Mouse (Mus musculus): Measurements from ENCODE around the gene Prpf31. TPM values are rescaled to one million over a fixed set of nuclear protein-coding genes. Genes with fewer than 3 reads are reported as not detected.

Gene Prpf31
- total and polyA plus RNA-seq, 2 experiments from 2014 or later: 41.5 to 47.9 TPM

DNA sequence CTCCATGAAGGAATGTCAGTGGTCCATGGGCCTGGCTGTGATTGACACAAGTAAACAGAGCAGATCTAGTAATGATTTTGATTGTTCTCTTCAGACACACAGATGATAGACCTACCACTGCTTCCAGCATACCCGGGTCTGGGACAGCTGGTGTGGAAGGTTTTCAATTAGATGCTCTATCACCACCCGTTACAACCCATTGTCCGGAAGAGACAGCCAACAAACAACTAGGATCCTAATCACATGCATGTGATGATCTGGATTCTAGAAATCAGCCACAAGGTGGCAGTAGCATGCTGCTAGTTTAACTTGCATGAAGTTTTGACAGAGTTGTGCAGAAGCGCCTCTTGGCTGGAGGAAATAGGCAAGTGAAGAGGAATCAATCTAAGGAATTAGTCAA lies 28.7 kb upstream of the Prpf31 start:
- H3K9me3 ChIP-seq (replicated peaks; ENCODE audit: control insufficient read depth, low read length): no peaks in the 10 kb centered on the region
- H3K9ac ChIP-seq (replicated peaks; ENCODE audit: low read depth, low read length): no peak overlapping the region
- H3K36me3 ChIP-seq (replicated peaks; ENCODE audit: control insufficient read depth, insufficient read depth, low read length): no peaks in the 10 kb centered on the region
- TF ChIP-seq EP300 (IDR thresholded peaks at IDR 0.05; ENCODE audit: low read depth) (no peak), CTCF (IDR thresholded peaks at IDR 0.05; ENCODE audit: low read depth) (peak; percentile 85)
- DNase-seq (ENCODE audit: low spot score): peak; percentile 56
- H3K4me3 ChIP-seq (ENCODE audit: low read depth, low read length): no peak overlapping the region
- no peak overlapping the region for H3K27ac ChIP-seq (ENCODE audit: low read depth)
- no peaks in the 10 kb centered on the region for H3K27me3 ChIP-seq (ENCODE audit: control insufficient read depth, insufficient read depth, low read length)
- H3K4me2 ChIP-seq (ENCODE audit: low read depth, low read length): no peak overlapping the region
- ATAC-seq (ENCODE audit: insufficient read depth, low read depth): 0 out of 2 replicates have a peak, but pooled peaks have one; percentile 27
- H3K4me1 ChIP-seq (ENCODE audit: control insufficient read depth, insufficient read depth): no peaks in the 10 kb centered on the region
- 7% methylated on average over 4 of the region's 4 CpGs for WGBS

DNA sequence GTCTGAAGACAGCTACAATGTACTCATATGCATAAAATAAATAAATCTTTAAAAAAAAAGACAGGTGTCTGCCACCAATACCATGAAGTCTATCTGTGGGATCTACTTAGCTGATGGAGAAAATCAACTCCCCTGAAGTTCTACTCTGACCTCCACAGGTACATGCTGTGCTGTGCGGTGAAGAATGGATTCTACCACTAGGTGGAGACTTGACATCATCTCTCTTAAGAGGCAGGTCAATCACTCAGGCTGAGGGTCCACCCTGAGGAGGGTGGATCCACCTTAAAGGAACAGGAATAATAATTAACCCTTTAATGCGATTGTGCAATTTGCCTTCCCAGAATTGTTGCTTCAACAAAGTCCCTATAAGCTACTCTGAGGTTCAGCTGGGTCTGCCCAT lies 23.0 kb upstream of the Prpf31 start:
- Histone ChIP-seq H3K27me3 (ENCODE audit: control insufficient read depth, insufficient read depth, low read length) (no peaks in the 10 kb centered on the region), H3K4me1 (ENCODE audit: control insufficient read depth, insufficient read depth) (0 out of 2 replicates have a peak, but pooled peaks cover 3% of the 10 kb centered on the region), H3K9me3 (replicated peaks; ENCODE audit: control insufficient read depth, low read length) (no peaks in the 10 kb centered on the region), H3K36me3 (replicated peaks; ENCODE audit: control insufficient read depth, insufficient read depth, low read length) (no peaks in the 10 kb centered on the region), H3K9ac (replicated peaks; ENCODE audit: low read depth, low read length) (no peak overlapping the region), H3K4me3 (ENCODE audit: low read depth, low read length) (no peak overlapping the region), H3K4me2 (ENCODE audit: low read depth, low read length) (no peak overlapping the region), H3K27ac (ENCODE audit: low read depth) (no peak overlapping the region)
- peak; percentile 67 for ATAC-seq (ENCODE audit: insufficient read depth, low read depth)
- TF ChIP-seq CTCF (IDR thresholded peaks at IDR 0.05; ENCODE audit: low read depth): peak; percentile 75
- TF ChIP-seq EP300 (IDR thresholded peaks at IDR 0.05; ENCODE audit: low read depth): no peak
- DNase-seq (ENCODE audit: low spot score): peak; percentile 51
- WGBS: 5% methylated on average over 2 of the region's 2 CpGs

DNA sequence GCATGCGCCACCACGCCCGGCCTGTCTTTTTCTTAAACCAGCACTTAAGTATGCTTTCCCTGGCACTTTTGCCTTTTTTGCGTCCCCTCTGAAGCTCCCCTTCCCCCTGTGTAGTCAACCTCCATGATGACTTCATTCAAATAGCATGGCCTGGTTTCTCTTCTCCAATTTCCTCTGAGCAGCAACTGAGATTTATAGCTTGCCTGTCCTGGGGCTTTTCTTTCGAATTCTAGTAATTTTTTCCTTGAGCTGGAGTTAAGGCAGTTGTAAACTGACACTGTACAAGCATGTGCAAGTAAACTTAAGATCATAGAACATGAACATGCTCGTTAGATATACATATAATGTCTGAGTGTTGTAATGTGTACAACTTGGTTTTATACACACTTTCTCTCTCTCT lies 22.4 kb upstream of the Prpf31 start:
- no peak overlapping the region for H3K27ac ChIP-seq (ENCODE audit: low read depth)
- TF ChIP-seq CTCF (IDR thresholded peaks at IDR 0.05; ENCODE audit: low read depth): no peak
- TF ChIP-seq EP300 (IDR thresholded peaks at IDR 0.05; ENCODE audit: low read depth): no peak
- H3K4me2 ChIP-seq (ENCODE audit: low read depth, low read length): no peak overlapping the region
- ATAC-seq (ENCODE audit: insufficient read depth, low read depth): no peak
- no peak for DNase-seq (ENCODE audit: low spot score)
- H3K4me3 ChIP-seq (ENCODE audit: low read depth, low read length): no peak overlapping the region
- H3K36me3 ChIP-seq (replicated peaks; ENCODE audit: control insufficient read depth, insufficient read depth, low read length): no peaks in the 10 kb centered on the region
- WGBS: 75% methylated on average over 6 of the region's 6 CpGs
- H3K9ac ChIP-seq (replicated peaks; ENCODE audit: low read depth, low read length): no peak overlapping the region
- no peaks in the 10 kb centered on the region for H3K27me3 ChIP-seq (ENCODE audit: control insufficient read depth, insufficient read depth, low read length)
- no peaks in the 10 kb centered on the region for H3K9me3 ChIP-seq (replicated peaks; ENCODE audit: control insufficient read depth, low read length)
- 0 out of 2 replicates have a peak, but pooled peaks cover 3% of the 10 kb centered on the region for H3K4me1 ChIP-seq (ENCODE audit: control insufficient read depth, insufficient read depth)

DNA sequence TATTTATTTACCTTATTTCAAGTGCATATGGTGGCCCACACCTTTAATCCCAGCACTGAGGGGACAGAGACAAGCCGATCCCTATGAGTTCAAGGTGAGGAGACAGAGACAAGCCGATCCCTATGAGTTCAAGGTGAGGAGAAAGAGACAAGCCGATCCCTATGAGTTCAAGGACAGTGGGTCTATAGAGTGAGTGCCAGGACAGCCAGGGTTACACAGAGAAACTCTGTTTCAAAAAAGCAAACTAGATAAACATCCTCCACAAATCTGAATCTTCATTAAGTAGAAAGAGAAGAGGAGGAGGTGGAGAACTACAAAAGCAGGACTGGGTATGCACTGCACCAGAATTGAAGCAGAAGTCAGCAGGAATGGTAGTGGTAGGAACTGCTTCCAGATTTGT lies 21.1 kb upstream of the Prpf31 start:
- TF ChIP-seq EP300 (IDR thresholded peaks at IDR 0.05; ENCODE audit: low read depth): no peak
- TF ChIP-seq CTCF (IDR thresholded peaks at IDR 0.05; ENCODE audit: low read depth): no peak
- H3K36me3 ChIP-seq (replicated peaks; ENCODE audit: control insufficient read depth, insufficient read depth, low read length): no peaks in the 10 kb centered on the region
- H3K4me2 ChIP-seq (ENCODE audit: low read depth, low read length): peak overlapping the region; percentile 13; the same call in 1 of the 2 replicates
- ATAC-seq (ENCODE audit: insufficient read depth, low read depth) (0 out of 2 replicates have a peak, but pooled peaks have one; percentile 18), DNase-seq (ENCODE audit: low spot score) (no peak)
- H3K9ac ChIP-seq (replicated peaks; ENCODE audit: low read depth, low read length): no peak overlapping the region
- no peak overlapping the region for H3K4me3 ChIP-seq (ENCODE audit: low read depth, low read length)
- WGBS: 77% methylated on average over 3 of the region's 3 CpGs
- H3K9me3 ChIP-seq (replicated peaks; ENCODE audit: control insufficient read depth, low read length): no peaks in the 10 kb centered on the region
- no peaks in the 10 kb centered on the region for H3K27me3 ChIP-seq (ENCODE audit: control insufficient read depth, insufficient read depth, low read length)
- 0 out of 2 replicates have a peak, but pooled peaks cover 3% of the 10 kb centered on the region for H3K4me1 ChIP-seq (ENCODE audit: control insufficient read depth, insufficient read depth)
- peak overlapping the region; percentile 81 for H3K27ac ChIP-seq (ENCODE audit: low read depth)

DNA sequence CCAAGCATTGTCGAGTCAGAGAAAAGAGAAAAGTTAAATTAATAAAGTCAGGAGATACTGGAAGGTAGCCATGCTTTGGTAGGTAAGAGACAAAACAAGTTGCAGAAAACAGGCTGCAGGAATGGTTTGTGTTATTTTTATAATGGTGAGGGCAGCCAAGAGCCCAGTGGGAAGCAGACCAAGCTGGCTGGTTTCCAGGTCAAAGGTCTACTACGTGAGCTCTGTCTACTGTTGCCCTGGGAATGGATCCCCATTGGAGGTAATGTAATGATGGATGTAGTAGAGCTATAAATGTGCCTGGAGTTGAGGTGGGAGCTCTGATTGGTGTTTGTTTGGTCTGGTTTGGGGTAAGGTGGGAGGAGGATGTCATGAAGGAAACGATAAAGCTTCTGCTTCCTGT lies 20.7 kb upstream of the Prpf31 start:
- H3K27ac ChIP-seq (ENCODE audit: low read depth): peak overlapping the region; percentile 81
- WGBS: 19% methylated on average over 3 of the region's 3 CpGs
- H3K27me3 ChIP-seq (ENCODE audit: control insufficient read depth, insufficient read depth, low read length): no peaks in the 10 kb centered on the region
- H3K4me2 ChIP-seq (ENCODE audit: low read depth, low read length): peak overlapping the region; percentile 13; the same call in 1 of the 2 replicates
- DNase-seq (ENCODE audit: low spot score) (peak; percentile 73), ATAC-seq (ENCODE audit: insufficient read depth, low read depth) (peak; percentile 88)
- H3K4me3 ChIP-seq (ENCODE audit: low read depth, low read length): no peak overlapping the region
- no peaks in the 10 kb centered on the region for H3K36me3 ChIP-seq (replicated peaks; ENCODE audit: control insufficient read depth, insufficient read depth, low read length)
- no peak overlapping the region for H3K9ac ChIP-seq (replicated peaks; ENCODE audit: low read depth, low read length)
- H3K9me3 ChIP-seq (replicated peaks; ENCODE audit: control insufficient read depth, low read length): no peaks in the 10 kb centered on the region
- TF ChIP-seq CTCF (IDR thresholded peaks at IDR 0.05; ENCODE audit: low read depth) (no peak), EP300 (IDR thresholded peaks at IDR 0.05; ENCODE audit: low read depth) (no peak; the same call in 1 of the 2 replicates)
- H3K4me1 ChIP-seq (ENCODE audit: control insufficient read depth, insufficient read depth): 0 out of 2 replicates have a peak, but pooled peaks cover 3% of the 10 kb centered on the region

DNA sequence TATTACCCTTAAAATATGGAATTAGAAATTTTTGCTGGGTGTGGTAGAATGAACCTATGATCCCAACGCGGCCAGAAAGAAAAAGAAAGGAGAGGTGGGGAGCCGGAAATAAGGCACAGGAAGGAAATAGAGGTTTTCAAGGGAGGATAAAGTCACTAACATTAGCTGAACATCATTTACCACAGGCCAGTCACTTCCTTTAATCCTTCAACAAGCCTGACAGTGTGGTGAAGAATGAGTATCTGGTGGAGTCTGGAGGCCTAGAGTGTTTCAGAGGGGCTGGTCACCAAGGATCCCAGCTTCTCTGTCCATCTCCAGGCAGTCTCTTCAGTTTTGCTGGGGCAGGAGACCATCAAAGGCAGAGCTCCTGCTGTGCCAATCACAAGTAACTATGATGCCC lies 19.3 kb upstream of the Prpf31 start:
- no peaks in the 10 kb centered on the region for H3K36me3 ChIP-seq (replicated peaks; ENCODE audit: control insufficient read depth, insufficient read depth, low read length)
- no peaks in the 10 kb centered on the region for H3K27me3 ChIP-seq (ENCODE audit: control insufficient read depth, insufficient read depth, low read length)
- 53% methylated on average over 3 of the region's 3 CpGs for WGBS
- H3K4me2 ChIP-seq (ENCODE audit: low read depth, low read length): no peak overlapping the region
- TF ChIP-seq EP300 (IDR thresholded peaks at IDR 0.05; ENCODE audit: low read depth): no peak
- no peak for TF ChIP-seq CTCF (IDR thresholded peaks at IDR 0.05; ENCODE audit: low read depth)
- H3K9me3 ChIP-seq (replicated peaks; ENCODE audit: control insufficient read depth, low read length): no peaks in the 10 kb centered on the region
- 0 out of 2 replicates have a peak, but pooled peaks cover 3% of the 10 kb centered on the region for H3K4me1 ChIP-seq (ENCODE audit: control insufficient read depth, insufficient read depth)
- no peak overlapping the region for H3K27ac ChIP-seq (ENCODE audit: low read depth)
- no peak for DNase-seq (ENCODE audit: low spot score)
- H3K4me3 ChIP-seq (ENCODE audit: low read depth, low read length): no peak overlapping the region
- H3K9ac ChIP-seq (replicated peaks; ENCODE audit: low read depth, low read length): no peak overlapping the region
- no peak for ATAC-seq (ENCODE audit: insufficient read depth, low read depth)

Measured in heart, postnatal 0 days (tissue).